Mouse (Mus musculus) cerebellum, adult 8-10 months (tissue): ENCODE measurements at regions not wholly inside any gene's neighbourhood (a gene's known extent, or its start where the extent isn't known, plus 50 kb on each side); places are given as distances from the start of the nearest gene placed in this dataset.

Experiments
- DNase-seq: peaks from one replicate; pipeline ENCODE4 v3.0.0; 2022

- no peak for DNase-seq
These were observed 590.9 kb upstream of the Plxna2 start for GRCm38 (mm10) chr1:194026958-194027692.

DNA sequence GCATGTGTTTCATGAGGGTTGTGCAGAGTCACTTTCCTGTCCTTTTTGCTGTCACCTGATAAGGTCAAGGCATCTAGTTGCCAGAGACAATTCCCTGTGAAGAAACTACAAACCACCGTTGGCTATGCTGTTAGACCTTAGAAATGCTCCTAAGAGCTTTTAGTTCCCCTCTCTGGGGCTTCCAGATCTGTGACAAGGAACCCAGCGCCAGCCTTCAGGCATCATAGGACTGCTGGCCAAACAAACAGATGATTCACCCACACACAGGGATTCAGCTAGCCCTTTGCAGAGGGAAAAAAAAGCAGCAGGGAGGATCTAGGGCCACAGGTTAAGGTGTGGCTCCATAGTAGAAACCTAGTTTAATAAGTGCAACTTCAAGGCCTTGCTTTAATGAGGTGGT is 591.8 kb upstream of the Plxna2 start:
- no peak for DNase-seq

GRCm38 (mm10) chr1:194019282-194019681 is 598.7 kb upstream of the Plxna2 start:
- DNase-seq = peak; percentile 75

- no peak for DNase-seq
These were observed 622.1 kb upstream of the Camk1g start for GRCm38 (mm10) chr1:193992226-193992625.

- no peak for DNase-seq
These were observed 620.0 kb upstream of the Camk1g start for GRCm38 (mm10) chr1:193989956-193990675.

DNA sequence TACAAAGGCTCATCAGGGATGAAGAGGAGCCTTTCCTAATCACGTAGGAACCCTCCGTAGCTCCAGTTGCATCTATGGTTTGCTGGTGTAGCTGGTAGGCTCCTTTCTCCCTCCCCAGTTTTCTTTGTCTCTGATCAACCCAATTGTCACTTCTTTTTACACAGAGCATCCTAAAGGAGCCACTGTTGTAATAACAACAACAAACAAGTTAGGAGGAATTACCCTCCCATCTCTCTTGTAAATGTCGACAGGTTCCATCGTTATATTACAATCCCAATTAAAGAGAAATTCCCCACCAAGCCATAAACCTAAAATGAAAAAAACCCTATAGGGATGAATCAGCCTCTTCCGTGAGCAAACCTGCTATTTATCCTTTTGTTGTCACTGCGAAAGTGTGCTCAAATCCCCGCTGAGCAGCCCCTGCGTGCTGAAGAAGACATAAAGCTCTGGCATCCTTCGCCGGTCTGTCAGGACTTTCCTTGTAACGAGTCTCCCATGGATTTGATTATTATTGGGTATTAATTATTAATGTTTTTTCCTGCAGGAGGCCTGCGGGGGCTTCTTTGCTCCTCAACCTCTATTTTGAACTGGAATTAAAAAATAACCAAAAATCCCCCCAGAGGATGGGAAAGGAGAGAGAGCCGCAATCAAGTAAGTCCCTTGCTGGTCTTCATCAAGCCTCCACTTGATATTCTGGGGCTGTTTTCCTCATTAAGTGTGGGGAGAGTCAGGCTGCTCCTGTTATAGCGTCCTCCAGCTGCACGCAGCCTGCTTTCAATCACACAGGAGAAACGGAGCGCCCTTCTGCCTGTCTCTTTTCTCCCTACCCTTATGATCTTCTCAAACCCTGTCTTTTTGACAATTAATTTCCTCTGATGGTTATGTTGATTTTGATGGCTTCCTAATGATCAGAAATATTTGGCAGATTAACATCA is 619.1 kb upstream of the Camk1g start:
- DNase-seq = no peak

DNA sequence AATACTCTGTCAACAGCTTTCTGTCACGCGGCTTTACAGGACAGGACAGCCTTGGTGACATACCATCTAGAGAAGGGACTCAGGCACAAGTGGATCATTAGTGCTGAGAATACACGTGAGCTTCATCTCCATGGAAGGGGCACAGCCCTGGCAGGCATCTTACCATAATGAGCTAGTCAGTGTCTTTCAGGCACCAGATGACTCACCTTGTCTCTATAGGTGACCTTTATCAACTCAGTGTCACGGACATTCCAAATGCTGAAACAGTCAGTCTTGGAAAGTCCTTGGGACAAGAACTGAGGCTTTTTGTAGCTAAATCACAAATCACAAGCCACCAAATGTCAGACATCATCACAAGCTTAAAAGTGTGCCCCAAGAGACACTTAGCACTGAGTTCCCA is 610.5 kb upstream of the Camk1g start:
- no peak for DNase-seq

GRCm38 (mm10) chr1:193971537-193971936 is 601.4 kb upstream of the Camk1g start:
- DNase-seq = no peak

DNA sequence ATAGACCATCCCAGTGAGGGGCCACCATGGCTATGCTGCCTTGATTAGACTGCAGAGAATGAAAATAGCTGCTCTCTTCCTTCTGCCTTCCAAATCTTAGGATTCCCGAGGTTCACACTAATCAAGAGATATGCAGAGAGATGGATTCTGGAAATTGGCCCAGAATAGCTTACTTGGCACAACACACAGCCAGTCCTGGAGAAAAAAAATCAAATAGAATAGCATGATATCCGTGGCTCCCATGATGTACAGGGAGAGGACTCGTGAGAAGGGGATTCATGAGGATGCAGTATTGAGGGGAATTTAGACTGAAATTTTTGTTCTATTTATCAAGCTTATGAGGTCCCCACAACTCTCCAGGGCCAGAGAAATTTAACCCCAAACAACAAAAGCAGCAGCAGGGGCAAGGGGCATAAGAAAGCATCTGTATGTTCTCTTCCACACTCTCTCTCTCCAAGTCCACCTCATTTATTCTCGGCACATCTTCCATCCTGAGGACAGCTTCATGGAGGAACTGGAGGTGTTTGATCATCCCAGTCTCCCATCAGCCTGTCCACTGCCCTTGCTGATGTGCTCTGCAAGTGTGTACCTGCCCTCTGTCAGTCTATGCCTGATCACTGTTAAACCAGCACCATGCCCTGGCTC is 599.3 kb upstream of the Camk1g start:
- no peak for DNase-seq

GRCm38 (mm10) chr1:193967957-193968926 is 598.1 kb upstream of the Camk1g start:
- DNase-seq = no peak

- DNase-seq = no peak
These were observed 596.8 kb upstream of the Camk1g start for GRCm38 (mm10) chr1:193966652-193967555.

DNA sequence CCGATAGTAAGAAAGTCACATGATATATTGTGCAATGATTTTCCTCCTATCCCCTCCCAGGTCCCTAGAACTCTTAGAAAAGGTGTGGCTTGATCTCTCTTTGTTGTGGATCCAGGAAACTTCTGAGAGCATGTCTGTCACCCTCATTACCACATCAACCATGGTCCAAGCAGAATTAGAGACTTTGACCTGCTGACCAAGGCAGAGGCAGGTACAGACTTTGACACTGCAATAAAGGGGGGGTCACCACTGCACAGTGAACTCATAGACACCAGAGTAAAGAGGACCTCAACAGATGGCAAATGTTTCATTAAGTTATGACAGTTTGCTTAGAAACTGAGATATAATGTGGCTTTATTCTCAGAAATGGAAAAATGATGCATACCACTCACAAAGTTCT is 595.2 kb upstream of the Camk1g start:
- DNase-seq = no peak

DNA sequence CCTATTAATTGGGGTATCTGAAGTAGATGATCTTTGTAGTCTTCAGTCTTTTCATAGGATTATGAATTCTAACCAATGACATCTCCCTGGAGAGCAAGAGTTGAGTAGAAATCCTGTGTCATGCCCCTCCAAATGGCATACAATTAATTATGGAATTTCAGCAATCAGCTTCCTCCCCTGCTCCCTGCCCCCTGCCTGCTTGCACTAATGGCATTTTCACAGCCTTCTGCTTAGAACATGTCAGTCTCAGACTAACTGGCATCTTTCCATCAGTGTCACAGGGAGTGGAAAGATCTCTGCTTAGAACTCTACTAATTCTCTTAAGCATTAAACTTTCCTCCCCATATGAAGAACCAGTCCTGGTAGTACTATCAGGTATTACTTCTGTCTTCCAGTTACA is 581.8 kb upstream of the Camk1g start:
- DNase-seq = no peak

GRCm38 (mm10) chr1:193949817-193950216 is 579.7 kb upstream of the Camk1g start:
- no peak for DNase-seq

DNA sequence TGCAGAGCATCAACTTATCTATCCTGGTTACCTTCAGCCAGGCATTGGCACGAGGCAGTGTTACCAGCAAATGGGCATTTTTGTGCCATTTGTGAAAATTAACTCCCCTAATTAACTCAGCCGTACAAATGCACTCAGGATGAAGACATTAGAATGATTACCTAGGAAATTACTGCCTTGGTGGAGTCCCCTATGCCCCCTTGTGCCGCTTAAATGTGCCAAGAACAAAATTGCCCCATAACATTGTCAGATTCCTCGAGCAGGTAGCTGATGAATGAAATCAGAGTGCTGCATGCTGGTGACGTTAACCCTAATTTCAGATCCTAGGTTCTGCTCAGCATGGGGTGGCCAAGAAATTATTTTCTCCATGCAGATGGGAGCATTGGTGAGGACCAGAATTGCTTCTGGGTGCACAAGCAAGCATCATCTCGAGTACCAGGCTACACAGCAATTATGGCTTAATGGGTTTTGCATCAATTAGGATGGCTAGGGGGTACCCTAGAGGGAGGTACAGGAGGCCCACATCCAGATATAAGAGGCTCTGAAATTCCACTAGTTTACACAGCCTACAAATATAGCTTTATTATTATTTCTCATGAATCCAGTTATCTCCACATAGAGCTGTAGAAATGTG is 577.0 kb upstream of the Camk1g start:
- DNase-seq = no peak

DNA sequence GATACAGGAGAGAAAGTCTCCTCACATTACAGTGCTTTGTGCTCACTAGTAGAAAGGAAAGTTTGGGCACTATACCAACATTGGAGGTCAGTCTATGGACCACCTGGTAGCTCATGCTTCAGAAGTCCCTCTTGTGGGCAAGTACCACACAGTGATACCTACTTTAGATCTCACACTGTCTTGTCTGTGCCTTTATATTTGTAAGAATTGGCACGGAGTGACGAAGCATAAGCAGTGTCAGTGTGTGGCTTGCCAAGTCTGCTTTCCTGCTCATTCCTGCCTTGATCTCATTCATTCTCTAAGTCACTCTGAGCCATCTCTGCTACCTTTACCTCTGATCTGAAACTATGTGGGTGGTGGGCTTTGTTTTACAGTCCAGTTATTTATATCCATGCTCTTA is 565.9 kb upstream of the Camk1g start:
- no peak for DNase-seq

GRCm38 (mm10) chr1:193934308-193934707 is 564.2 kb upstream of the Camk1g start:
- no peak for DNase-seq

DNA sequence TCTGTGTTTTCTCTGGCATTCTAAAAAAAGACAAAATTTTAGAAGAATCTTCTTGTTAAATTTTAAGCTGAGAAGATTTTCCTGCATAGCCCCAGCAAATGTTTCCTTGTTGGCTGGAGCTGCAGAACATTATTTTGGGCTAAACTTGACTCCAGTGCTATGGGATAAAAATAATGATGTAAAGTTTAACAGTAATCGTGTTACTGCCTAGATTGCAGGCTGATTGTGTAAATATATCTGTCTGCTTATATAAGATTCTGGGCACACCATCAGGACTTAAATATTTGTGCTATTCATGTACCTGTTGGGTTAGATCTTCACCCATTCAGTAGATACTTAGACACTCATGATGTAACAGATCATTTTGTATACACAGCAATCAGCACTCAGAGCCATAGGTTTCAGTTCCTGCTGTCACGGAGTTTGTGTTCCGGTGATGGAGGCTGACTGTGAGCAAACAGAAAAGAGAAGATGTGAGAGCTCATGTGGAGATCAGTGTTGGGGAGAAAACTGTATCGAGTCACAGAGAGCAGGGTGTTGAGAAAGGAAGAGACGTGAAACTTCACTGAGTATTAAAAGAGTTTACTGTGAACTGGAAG is 561.1 kb upstream of the Camk1g start:
- no peak for DNase-seq

DNA sequence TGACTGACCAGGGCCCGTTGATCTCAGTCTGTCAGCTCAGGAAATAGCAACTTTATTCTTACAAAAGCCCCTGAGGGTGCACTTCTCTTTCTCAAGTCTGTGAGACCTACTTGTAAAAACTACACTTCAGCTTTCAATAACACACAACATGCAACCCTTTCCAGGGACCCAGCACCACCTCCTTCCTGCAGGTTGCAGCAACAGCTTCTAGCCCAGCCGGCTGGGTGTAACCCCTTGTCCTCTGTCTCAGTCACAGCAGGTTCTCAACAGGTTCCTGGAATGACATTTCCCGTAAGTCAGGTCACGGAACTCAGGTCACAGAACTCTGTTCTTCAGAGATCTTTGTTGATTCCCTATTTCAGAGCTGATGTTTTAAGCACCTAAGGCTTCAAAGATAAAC is 558.5 kb upstream of the Camk1g start:
- no peak for DNase-seq

DNA sequence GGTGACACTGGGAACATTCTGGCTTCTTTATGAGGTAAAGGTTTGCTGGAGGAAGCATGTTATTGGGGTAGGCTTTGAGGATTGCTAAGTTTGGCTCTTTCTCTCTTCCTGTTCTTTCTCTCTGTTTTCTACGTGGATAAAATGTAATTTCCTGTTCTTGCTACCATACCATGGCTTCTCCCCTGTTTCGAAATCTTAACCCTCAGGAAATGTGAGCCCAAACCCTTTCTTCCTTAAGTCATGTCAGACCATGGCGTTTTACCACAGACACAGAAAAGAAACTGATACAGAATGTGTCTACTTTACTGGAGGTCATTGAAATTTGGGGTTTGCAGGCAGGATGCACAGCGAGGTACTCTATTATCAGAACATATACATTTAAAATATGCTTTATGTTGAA is 552.7 kb upstream of the Camk1g start:
- DNase-seq = no peak
